Mouse (Mus musculus) urinary bladder, postnatal 36 days (tissue): ENCODE measurements around the gene Entpd8.
A peak's percentile ranks its signal among the peaks of the same experiment; 100 is the strongest.

ENCODE experiments used
- DNase-seq, 2 experiments: peaks; one replicate each; pipeline ENCODE4 v3.0.0; 2022; ENCODE audit warnings: low spot score in 2 of 2, mixed read lengths in 1 of 2

Entpd8 gene

GRCm38 (mm10) chr2:25080076-25080475 is at the start of gene Entpd8:
Gene Entpd8 (plus strand): TSS chr2:25080304.
- DNase-seq = no peak

- no peak for DNase-seq
These were observed 45.1 kb upstream of the Entpd8 start for GRCm38 (mm10) chr2:25034994-25035393.

GRCm38 (mm10) chr2:25040089-25040488 is 40.0 kb upstream of the Entpd8 start:
- no peak for DNase-seq

GRCm38 (mm10) chr2:25050921-25051320 is 29.2 kb upstream of the Entpd8 start:
- DNase-seq = no peak

GRCm38 (mm10) chr2:25051450-25051849 is 28.7 kb upstream of the Entpd8 start:
- no peak for DNase-seq

GRCm38 (mm10) chr2:25053101-25053500 is 27.0 kb upstream of the Entpd8 start:
- DNase-seq = no peak

- DNase-seq = peak; percentile 82 to 86
These were observed 25.7 kb upstream of the Entpd8 start, which contains the start of gene Nsmf for GRCm38 (mm10) chr2:25054221-25055067. Gene Nsmf (plus strand): TSS chr2:25054355.

GRCm38 (mm10) chr2:25055068-25055405 is 25.1 kb upstream of the Entpd8 start:
- no peak for DNase-seq

GRCm38 (mm10) chr2:25055409-25056155 is 24.5 kb upstream of the Entpd8 start:
- DNase-seq = no peak

GRCm38 (mm10) chr2:25058926-25059325 is 21.2 kb upstream of the Entpd8 start:
- no peak for DNase-seq

- DNase-seq = no peak
These were observed 16.6 kb upstream of the Entpd8 start for GRCm38 (mm10) chr2:25063523-25063922.

GRCm38 (mm10) chr2:25064285-25064684 is 15.8 kb upstream of the Entpd8 start:
- DNase-seq = no peak

GRCm38 (mm10) chr2:25065537-25065936 is 14.6 kb upstream of the Entpd8 start:
- DNase-seq = no peak

- no peak for DNase-seq
These were observed 13.6 kb upstream of the Entpd8 start for GRCm38 (mm10) chr2:25066552-25066951.

- DNase-seq = no peak
These were observed 10.6 kb upstream of the Entpd8 start for GRCm38 (mm10) chr2:25069537-25069936.

- no peak for DNase-seq
These were observed 7.7 kb upstream of the Entpd8 start for GRCm38 (mm10) chr2:25072398-25072797.

- peak in 1 of 2 experiments; percentile 12 for DNase-seq
These were observed 4.6 kb upstream of the Entpd8 start for GRCm38 (mm10) chr2:25075506-25075905.

- DNase-seq = no peak
These were observed 1.1 kb upstream of the Entpd8 start for GRCm38 (mm10) chr2:25078967-25079366.

- no peak for DNase-seq
These were observed 3.6 kb downstream of the Entpd8 start for GRCm38 (mm10) chr2:25083697-25084096.

- DNase-seq = no peak
These were observed 5.5 kb downstream of the Entpd8 start for GRCm38 (mm10) chr2:25085571-25085970.

GRCm38 (mm10) chr2:25087842-25088241 is 7.7 kb downstream of the Entpd8 start:
- no peak for DNase-seq

- DNase-seq = no peak
These were observed 8.5 kb downstream of the Entpd8 start for GRCm38 (mm10) chr2:25088636-25089035.

- DNase-seq = no peak
These were observed 14.6 kb downstream of the Entpd8 start for GRCm38 (mm10) chr2:25094785-25095108.
